Mouse (Mus musculus): ENCODE results near the gene Gm42417. TPM values are rescaled to one million over a fixed set of nuclear protein-coding genes. Genes with fewer than 3 reads are reported as not detected.

The Gm42417 gene
- total RNA-seq, 4 experiments from 2014 or later: 926 to 1,454 (median 1,403) TPM

Small RNA genes within 50 kb of the gene (microRNA-seq; reads per million reads assigned to microRNA genes)
- gene Gm47280: not detected

Other genes starting within 250 kb of the Gm42417 start
- gene Arid5a, start 231.7 kb downstream of the Gm42417 start, total RNA-seq (2022): 1 to 10 TPM; 4.1 to 10.0 (median 7.3) TPM
- gene Kansl3, start 170.2 kb downstream of the Gm42417 start, total RNA-seq (2022): 10 to 100 TPM; 34.1 to 50.1 (median 38.7) TPM
- gene Fer1l5, start 167.1 kb downstream of the Gm42417 start, total RNA-seq (2022): not detected
- 10 to 100 TPM; 19.9 to 24.7 (median 22.6) TPM for gene Lman2l, start 94.2 kb downstream of the Gm42417 start, total RNA-seq (2022)
- gene Cnnm4, start 67.8 kb downstream of the Gm42417 start, total RNA-seq (2022): 1 to 10 TPM; 4.9 to 7.7 (median 5.1) TPM
- 10 to 100 TPM in 3 of 4 experiments, 1 to 10 TPM in 1; 8.9 to 12.8 (median 11.3) TPM for gene Cnnm3, start 27.6 kb downstream of the Gm42417 start, total RNA-seq (2022)
- gene Ankrd23, start 2.5 kb downstream of the Gm42417 start, total RNA-seq (2022): 1,000 to 10,000 TPM; 2,275 to 3,003 (median 2,494) TPM
- gene Ankrd39, start 8.0 kb upstream of the Gm42417 start, total RNA-seq (2022): 1 to 10 TPM; 6.3 to 9.7 (median 9.4) TPM
- gene Sema4c, start 18.9 kb upstream of the Gm42417 start, total RNA-seq (2022): 1 to 10 TPM; 2.7 to 5.2 (median 4.6) TPM
- under 1 TPM in 1 of 4 experiments, not detected in 3; 0.46 TPM for gene Fam178b, start 143.8 kb upstream of the Gm42417 start, total RNA-seq (2022)
- gene Cox5b, start 152.0 kb upstream of the Gm42417 start, total RNA-seq (2022): 1,000 to 10,000 TPM in 1 of 4 experiments, 100 to 1,000 TPM in 3; 864 to 1,112 (median 950) TPM
- under 1 TPM in 3 of 4 experiments, not detected in 1; 0.65 to 0.75 (median 0.70) TPM for gene 4933424G06Rik, start 170.7 kb upstream of the Gm42417 start, total RNA-seq (2022)
- 100 to 1,000 TPM; 141 to 162 (median 147) TPM for gene Actr1b, start 175.0 kb upstream of the Gm42417 start, total RNA-seq (2022)
- gene Zap70, start 222.4 kb upstream of the Gm42417 start, total RNA-seq (2022): under 1 TPM in 2 of 4 experiments, not detected in 2; 0.27 to 0.31 TPM